Mouse (Mus musculus): Measurements from ENCODE around the gene Hoxb8.

DNA sequence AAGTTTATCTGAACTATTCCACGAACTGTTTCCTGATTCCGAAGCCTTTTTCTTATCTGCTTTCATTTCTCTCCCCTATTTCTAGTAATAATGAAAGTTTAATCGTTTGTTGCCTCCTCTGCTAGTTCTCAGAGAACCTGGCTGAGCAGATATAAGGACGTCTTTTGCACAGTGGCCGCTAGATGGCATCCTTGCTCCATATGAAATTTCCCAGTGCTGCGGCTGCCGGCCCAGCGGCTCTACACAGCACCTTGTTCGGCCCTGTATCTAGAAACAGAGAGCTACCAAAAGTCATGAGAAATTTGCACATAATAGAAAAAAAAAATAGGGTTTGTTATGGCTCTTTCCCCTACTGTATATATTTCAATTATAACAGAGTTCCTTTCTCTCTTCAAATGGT is 2.9 kb upstream of the Hoxb8 start:
- TF ChIP-seq CHD2 (IDR thresholded peaks at IDR 0.05; ENCODE audit: low read depth, low read length) (no peak), MAFK (IDR thresholded peaks at IDR 0.05; ENCODE audit: insufficient read depth, low read depth, low read length) (no peak)
